Mouse (Mus musculus) mouse embryonic stem cell (cell line): ENCODE measurements around the gene Slc7a7.
"Not testable (repeated sequence)": the region's sequence is repeated elsewhere in the genome, so short reads cannot be mapped to it uniquely, and the experiment has no call there.

Source experiments
- in situ Hi-C, 2 experiments: fragments of 300-500 bp; cut with MboI; formaldehyde crosslinking; loops; 1 replicate in 1 of 2; 3 replicates in 1 of 2; pipeline ENCODE4 v1.14.3; 2019 to 2020; ENCODE audit warnings: low sequenced_read_pairs in 2 of 2, low pct_unique_long_range_greater_than_20kb in 1 of 2, mixed read lengths in 1 of 2; ENCODE audit not compliant: unreplicated experiment in 1 of 2

Gene Slc7a7

GRCm38 (mm10) chr14:54360577-54361340 lies 56.8 kb downstream of the Slc7a7 start, which contains the start of gene Oxa1l:
Oxa1l (plus strand) TSS chr14:54360834.
- in situ Hi-C loops: no loop called here

DNA sequence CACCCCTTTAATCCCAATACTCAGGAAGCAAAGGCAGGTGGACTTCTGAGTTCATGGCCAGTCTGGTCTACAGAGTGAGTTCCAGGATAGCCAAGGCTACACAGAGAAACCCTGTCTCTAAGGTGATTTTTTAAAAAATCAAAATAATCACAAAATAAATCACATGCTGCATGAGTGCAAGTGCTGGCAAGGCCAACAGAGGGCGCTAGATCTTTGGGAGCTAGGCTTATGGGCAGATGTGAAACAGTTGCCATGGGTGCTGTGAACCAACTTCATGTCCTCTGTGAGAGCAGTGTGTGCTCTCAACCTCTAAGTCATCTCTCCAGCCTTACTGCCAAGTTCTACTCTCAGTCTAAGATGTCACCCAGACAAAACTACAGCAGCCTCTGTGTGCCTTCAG lies 63.2 kb downstream of the Slc7a7 start:
- in situ Hi-C loops: no loop called here

- in situ Hi-C loops: no loop called here
These were observed 65.3 kb downstream of the Slc7a7 start for GRCm38 (mm10) chr14:54352314-54352713.

DNA sequence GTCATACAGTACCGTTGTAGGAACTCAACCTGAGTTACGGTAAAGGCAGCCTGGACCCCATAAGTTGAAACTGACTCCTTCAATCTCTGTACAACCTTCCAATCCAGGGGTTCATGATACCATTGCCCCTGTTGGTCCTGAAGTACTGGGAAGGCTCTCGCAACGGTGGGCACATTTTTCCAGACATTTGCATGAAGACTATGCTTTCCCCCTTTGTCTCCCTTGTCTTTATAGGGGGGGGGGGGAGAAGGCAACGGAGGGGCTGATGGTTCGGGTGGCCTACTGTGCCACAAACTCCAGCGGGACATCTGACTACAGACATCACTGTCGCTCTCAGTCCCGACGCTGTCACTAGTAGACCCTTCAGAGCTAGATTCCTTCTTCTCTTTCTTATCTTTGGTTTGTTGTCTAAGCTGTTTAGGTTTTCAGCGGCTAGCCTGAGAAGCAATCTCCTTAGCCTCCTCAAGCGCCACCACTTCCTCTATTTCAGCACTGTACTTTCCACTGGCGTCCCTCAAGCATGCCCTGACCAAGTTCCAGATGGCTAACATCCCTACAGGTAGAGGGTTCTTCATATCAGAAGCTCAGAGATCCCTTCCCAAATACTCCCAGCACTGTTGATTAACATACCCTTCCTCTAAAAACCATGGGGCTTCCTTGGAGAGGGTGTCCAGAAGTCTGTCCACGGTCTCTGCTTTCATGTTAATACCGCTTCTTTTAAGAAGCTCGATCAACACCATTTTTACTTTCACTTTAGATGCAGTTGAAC lies 66.6 kb downstream of the Slc7a7 start:
- in situ Hi-C loops: not testable (repeated sequence)

DNA sequence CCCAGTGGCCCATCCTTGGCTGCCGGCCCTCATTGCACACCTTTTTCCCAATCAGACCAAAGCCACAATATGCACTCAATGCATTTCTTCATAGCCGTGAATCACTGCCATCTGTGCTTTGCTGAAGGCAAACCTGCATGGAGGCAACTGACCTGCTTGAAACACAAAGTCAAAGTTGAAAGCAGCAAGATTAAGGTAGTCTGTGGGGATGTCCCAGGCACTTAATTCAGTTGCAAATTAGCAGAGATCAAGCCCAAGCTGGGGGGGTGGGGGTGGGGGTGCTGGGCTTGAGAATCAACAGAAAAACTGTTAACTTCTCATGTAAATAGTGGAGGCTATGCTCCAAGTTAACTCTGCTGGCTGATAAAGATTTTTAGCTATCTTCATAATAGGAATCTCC lies 75.8 kb downstream of the Slc7a7 start:
- in situ Hi-C loops: not testable (repeated sequence)

DNA sequence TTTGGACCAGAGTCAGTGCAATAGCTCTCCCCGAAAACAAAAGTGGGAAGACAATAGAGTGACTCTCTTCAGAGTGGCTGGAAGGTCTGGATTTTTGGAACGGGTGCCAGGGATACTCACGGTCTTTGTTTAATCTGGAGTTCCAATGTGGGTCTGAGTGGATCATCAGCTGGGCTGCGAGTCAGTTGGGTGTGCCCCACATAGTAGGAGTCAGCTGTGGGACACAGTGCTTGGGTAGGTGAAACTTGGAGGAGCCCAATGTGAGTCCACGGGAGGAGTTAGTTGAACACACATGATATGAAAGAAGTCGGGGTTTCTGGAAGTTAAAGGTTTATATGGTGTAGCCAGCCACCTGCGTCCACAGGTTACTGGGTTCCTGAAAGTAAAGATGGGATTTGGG lies 76.7 kb downstream of the Slc7a7 start:
- in situ Hi-C loops: no loop called here

GRCm38 (mm10) chr14:54333452-54334189 lies 84.0 kb downstream of the Slc7a7 start:
- in situ Hi-C loops: no loop called here

- in situ Hi-C loops: no loop called here
These were observed 85.2 kb downstream of the Slc7a7 start for GRCm38 (mm10) chr14:54332176-54333074.

DNA sequence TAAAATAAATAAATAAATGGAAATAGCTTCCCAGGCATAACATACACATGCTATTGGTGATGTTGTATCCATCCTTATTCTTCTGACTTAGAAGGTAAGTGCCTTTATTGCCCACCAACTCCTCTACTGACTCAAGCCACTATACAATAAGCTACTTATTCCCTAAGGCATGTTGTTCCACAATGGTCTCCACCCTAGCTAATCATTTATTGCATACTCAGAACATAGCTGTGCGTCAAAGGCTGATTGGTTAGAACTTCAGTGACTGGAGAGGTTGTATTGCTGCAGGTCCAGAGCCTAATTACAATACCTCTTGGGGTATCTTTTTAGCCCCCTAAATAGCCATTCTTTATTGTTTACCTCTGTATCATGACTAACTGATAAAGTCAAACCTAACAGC lies 86.4 kb downstream of the Slc7a7 start:
- in situ Hi-C loops: no loop called here

DNA sequence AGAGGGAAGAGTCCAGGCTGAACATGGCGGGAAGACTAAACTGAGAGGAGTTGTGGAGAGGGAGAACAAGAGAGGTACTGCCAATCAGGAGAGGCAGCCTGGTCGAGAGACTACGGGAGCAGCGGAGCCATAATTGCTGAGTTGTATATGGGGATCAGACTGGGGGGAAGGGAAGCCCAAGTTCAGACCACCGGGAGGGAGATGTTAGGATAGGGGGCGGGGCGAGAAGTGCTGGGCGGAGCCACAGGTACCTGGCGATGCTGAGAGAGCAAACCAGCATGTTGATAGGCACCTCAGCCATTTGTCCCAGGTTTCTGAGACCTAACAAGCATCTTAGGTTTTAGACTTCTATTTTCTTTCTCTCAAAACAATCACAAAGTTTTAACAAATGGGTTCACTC lies 88.4 kb downstream of the Slc7a7 start:
- in situ Hi-C loops: loop anchor here (10.0 kb wide), 2 partner anchors 64 to 84 kb away; no protein-coding TSS in a partner anchor

- in situ Hi-C loops: loop anchor here (10.0 kb wide), 2 partner anchors 64 to 84 kb away; no protein-coding TSS in a partner anchor
These were observed 89.0 kb downstream of the Slc7a7 start for GRCm38 (mm10) chr14:54328548-54328947.

- in situ Hi-C loops: loop anchor here (10.0 kb wide), 2 partner anchors 60 to 80 kb away; no protein-coding TSS in a partner anchor
These were observed 93.1 kb downstream of the Slc7a7 start for GRCm38 (mm10) chr14:54324486-54324885.

GRCm38 (mm10) chr14:54321556-54322376 lies 95.8 kb downstream of the Slc7a7 start:
- in situ Hi-C loops: loop anchor here (10.0 kb wide), 2 partner anchors 57 to 77 kb away; no protein-coding TSS in a partner anchor
